Mouse (Mus musculus) MEL (cell line): ENCODE measurements around the gene Tmem242.

ENCODE experiments used
- CHD1 ChIP-seq: IDR thresholded peaks from 2 replicates; pipeline ENCODE4 v1.6.1; 2012; ENCODE audit warnings: low read depth, mild to moderate bottlenecking, inconsistent platforms, low read length, improper control_type of control experiment
- MYC ChIP-seq: IDR thresholded peaks from 2 replicates; pipeline ENCODE4 v1.6.1; 2011; ENCODE audit warnings: low read depth, mild to moderate bottlenecking, low read length, improper control_type of control experiment, moderate library complexity
- POLR2A ChIP-seq, 2 experiments: IDR thresholded peaks; 2 replicates each; pipeline ENCODE4 v1.6.1; 2011 to 2012; ENCODE audit warnings: low read length in 2 of 2, mild to moderate bottlenecking in 2 of 2, control low read depth in 1 of 2, improper control_type of control experiment in 1 of 2, low read depth in 1 of 2, moderate library complexity in 1 of 2; ENCODE audit not compliant: control insufficient read depth in 1 of 2, insufficient read depth in 1 of 2, poor library complexity in 1 of 2

- no peak for TF ChIP-seq MYC
- no peak for TF ChIP-seq CHD1
- no peak for TF ChIP-seq POLR2A (IDR thresholded peaks at IDR 0.05; ENCODE audit: control insufficient read depth in 1 of 2, insufficient read depth in 1 of 2, low read depth in 1 of 2, low read length in 2 of 2, poor library complexity in 1 of 2)
Measured at GRCm38 (mm10) chr17:5377930-5378310, 62.1 kb downstream of the Tmem242 start.
